Mouse (Mus musculus) spleen, adult 18-20 months (tissue): ENCODE data around the gene Sacs.

Experiments used
- DNase-seq, 2 experiments: peaks; one replicate each; pipeline ENCODE4 v3.0.0; 2022; ENCODE audit warnings: mixed read lengths in 2 of 2

The Sacs gene

DNA sequence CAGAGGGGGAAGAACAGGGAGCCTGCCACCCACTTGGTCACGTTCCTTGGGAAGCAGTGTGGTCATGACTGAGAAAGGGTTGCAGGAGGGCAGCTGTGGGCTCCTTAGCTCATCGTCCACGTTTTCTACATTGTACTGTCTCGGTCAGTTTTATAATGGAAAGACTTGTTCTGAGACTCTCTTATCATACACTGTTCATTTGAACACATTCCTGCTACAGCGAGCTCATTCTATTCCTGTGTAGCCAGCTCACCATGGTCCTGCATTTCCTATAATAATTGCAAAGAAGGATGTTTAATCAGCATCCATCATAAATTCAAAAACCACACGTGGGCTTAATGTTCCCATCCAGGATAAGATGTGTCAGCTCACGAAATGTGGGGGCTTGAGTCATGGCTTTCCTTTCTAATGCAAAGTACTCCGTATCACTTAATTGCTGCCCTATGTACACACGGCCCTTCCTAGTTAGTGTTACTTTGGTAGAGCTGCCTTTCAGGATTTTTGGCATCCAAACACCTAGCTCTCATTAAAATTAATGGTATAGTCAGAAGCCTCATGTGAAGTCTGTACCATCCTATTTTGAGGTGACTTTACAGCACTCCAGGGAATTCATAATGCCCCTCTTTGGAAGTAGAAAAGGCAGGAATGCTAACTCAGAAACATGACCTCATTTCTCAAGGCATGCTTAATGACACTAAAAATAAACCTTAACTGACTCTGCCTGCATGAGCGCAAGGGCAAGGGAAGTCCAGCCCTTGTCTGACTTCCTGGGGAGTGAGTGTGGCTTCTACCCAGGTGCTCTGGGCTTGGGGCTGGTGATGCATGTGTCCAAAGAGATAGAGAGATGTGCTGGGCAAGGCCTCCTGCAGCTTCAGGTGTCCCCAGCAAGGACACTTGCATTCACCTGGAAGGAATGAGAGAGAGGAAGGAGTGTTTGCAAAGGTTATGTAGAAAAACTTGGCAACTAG lies 23.4 kb downstream of the Sacs start:
- no peak for DNase-seq

DNA sequence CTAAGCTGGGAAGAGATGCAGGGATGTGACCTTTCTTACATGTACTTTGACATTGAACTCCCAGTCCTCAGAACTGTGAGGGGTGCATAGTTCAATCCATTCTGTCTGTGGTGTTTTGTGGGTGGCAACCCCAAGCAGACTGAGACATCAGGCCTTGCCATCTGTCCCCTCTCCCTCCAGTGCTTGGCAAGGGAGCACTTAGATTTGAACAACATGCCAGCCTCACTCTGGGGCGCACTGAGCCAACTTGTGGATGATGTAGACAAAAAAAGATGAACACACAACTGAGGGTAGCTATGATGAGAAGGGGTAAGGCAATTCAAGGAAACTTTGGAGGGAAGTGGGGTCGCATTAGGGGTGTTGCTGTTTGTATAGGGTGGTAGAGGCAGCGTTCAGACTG lies 26.2 kb downstream of the Sacs start:
- DNase-seq, result no peak

DNA sequence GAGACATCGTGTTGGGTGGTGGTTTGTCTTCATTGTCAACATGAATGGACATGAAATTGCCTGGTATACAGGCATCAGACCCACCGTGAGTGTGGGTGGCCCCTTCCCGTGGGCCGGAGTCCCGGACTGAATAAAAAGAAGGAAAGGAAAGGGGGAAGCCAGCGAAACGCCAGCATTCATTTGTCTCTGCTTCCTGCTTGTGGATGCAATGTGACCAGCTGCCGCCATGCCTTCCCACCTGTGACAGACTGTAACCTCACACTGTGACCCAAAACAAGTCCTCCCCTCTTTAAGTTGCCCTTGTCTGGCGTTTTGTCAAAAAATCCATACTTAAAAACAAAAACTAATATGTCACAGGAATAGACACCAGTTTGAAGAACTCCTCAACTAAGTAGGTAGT lies 27.7 kb downstream of the Sacs start:
- DNase-seq, result no peak

DNA sequence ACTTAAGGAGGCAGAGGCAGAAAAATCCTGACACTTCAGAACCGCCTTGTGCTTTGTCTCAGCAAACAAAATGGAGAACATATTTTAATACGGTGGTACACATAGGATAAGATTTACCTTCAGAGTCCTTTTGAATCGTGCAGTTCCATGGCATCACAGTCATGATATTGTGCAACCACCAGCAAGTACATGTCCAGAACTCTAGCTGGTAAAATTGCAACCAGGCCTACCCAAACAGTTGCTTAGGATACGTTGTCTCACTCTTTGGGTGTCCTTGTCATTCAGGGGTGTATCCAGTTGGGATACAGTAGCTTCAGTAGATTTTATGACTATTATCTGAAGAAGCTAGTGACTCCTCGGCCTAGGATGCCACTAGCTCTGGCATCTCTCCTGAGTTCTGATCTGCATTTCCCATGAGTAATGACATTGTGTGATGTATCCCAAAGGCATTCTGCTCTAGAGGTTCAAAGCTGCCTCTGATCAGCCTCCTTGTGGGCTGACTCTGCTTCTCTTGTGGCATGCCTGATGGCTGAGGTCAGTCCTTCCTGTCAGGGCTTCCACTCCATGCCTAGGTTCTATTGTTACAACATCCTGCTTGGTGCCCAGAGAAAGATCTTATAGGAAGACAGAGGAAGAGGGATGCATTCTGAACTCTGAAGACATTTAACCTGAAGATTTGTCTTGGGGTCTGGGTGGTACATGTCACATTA lies 33.2 kb downstream of the Sacs start:
- DNase-seq, result no peak

GRCm38 (mm10) chr14:61172548-61173158 lies 34.4 kb downstream of the Sacs start:
- peak; percentile 100 for DNase-seq

GRCm38 (mm10) chr14:61173229-61173628 lies 35.0 kb downstream of the Sacs start:
- DNase-seq, result peak in 1 of 2 experiments; percentile 66

DNA sequence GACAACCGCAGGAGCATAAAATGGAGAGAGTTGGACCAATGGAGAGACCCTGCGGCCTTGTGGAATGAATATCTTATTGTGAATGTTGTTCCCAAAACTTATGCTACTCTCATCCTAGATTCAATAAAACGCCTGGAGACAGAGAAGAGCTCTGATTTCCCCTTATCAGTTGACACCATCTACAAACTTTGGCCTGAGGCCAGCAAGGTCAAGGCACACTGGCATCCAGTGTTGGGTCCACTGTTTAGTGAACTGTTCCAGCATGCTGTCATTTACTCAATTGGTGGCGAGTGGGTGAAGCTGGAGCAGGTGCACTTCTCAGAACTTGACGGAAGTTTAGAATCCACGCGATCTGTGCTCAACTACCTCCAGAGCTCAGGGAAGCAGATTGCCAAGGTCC lies 53.6 kb downstream of the Sacs start:
- no peak for DNase-seq

DNA sequence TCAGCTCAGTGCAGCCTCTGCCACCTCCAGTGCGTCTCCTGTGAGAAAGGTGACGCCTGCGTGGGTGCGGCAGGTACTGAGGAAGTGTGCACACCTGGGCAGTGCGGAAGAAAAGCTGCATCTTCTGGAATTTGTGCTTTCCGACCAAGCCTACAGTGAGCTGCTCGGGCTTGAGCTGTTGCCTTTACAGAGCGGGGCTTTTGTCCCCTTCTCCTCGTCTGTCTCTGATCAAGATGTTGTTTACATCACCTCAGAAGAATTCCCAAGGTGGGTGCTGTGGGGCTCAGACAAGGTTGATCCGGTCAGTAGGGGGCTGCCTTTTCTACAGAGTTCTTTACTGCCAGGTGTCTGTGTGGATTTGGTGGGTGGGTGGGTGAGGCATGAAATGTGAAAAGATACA lies 54.1 kb downstream of the Sacs start:
- no peak for DNase-seq

DNA sequence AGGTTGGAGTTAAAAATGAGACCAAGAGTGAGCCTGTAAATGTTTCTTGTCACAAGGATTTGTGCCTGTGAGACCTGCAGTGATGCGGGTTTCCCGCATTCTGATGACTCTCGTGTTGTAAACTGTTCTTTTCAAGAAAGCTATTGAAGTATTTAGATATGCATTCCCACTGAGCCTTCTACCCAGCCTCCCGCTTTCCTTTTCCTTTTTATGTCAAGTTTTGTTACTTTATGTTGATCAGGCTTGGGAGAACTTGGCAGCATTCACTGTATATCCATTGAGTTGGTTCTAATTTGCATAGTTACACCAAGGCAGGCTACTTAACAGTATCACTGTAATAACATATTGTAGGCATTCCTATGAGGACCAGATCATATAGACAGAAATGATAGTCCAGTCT lies 56.2 kb downstream of the Sacs start:
- DNase-seq, result no peak

GRCm38 (mm10) chr14:61210111-61210510 lies 71.9 kb downstream of the Sacs start:
- no peak for DNase-seq

- DNase-seq, result no peak
These were observed 73.5 kb downstream of the Sacs start for GRCm38 (mm10) chr14:61211754-61212153.

GRCm38 (mm10) chr14:61221166-61221565 lies 82.9 kb downstream of the Sacs start:
- DNase-seq, result no peak

DNA sequence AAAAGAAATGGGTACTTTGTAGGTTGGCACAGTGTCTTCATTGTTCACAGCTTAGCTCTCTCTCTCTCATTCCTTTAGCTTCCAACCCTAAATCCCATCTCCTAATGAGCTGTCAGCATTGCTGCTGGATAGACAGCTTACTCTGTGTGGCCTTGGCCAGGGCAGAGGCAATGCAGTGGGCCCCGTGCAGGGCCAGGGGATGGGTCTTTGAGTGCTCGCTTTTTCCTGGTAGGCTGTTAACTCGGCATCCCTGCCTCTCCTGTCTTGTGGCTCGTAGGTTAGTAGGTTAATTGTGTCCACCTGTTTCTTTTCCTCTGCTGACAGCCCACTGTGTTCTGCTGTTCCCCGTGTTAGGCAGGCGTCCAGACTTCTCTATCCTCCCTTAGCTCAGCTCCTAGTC lies 84.2 kb downstream of the Sacs start:
- DNase-seq, result no peak

DNA sequence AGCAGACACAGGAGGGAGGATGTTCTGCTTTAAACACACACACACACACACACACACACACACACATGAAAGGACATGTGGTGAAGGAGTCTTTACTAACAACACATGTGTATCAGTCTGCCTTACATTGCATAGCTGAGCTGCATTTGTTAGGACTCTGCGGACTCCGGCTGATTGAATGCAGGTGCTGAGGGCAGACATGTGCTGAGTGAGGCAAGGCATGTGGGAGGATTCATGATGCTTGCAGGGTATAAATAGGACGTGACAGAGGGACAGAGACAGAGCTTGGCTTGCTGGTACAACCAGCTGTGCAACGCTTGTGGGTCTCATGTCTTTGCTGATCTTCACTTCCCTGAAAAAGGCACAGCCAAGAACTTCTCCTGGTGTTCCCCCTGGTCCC lies 85.5 kb downstream of the Sacs start:
- DNase-seq, result no peak

- DNase-seq, result no peak
These were observed 86.3 kb downstream of the Sacs start for GRCm38 (mm10) chr14:61224387-61225077.

DNA sequence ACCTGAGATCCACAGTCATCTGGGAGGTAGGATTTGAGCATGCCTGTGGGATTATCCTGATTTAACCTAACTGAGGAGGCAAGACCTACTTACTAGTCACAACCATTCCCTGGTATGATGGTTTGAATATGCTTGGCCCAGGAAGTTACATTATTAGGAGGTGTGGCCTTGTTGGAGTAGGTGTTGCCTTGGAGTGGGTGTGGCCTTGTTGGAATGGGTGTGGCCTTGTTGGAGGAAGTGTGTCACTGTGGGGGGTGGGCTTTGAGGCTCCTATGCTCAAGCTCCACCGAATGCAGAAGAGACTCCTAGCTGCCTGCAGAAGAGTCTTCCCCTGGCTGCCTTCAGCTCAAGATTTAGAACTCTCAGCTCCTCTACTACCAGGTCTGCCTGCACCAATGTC lies 87.9 kb downstream of the Sacs start:
- no peak for DNase-seq

GRCm38 (mm10) chr14:61229763-61230162 lies 91.5 kb downstream of the Sacs start:
- no peak for DNase-seq

GRCm38 (mm10) chr14:61230179-61230578 lies 91.9 kb downstream of the Sacs start:
- DNase-seq, result no peak

DNA sequence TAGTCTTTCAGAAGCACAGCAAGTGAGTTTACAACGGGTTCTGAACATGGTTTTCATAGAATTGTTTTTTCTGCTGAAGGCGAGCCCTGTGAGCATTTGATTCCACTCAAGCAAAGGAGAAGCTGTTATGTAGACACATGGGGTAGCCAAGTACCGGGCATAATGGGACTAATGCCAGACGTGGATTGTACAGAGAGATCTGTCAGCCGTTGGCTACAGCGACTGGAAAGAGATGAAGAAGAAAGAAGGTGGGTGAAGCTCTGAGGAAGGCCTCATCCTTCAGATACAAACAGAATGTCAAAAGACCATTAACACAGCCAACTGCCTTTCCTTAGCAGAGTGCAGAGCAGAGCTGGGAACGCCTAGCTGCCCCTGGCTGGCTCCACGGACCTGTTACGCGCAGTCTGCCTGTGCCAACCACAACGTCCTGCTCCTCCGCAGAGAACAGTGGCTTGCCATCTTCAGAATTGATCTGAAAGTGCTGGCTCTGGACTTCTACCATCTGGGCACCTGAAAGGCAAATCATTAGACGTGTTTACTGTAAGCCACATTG lies 93.8 kb downstream of the Sacs start:
- no peak for DNase-seq

DNA sequence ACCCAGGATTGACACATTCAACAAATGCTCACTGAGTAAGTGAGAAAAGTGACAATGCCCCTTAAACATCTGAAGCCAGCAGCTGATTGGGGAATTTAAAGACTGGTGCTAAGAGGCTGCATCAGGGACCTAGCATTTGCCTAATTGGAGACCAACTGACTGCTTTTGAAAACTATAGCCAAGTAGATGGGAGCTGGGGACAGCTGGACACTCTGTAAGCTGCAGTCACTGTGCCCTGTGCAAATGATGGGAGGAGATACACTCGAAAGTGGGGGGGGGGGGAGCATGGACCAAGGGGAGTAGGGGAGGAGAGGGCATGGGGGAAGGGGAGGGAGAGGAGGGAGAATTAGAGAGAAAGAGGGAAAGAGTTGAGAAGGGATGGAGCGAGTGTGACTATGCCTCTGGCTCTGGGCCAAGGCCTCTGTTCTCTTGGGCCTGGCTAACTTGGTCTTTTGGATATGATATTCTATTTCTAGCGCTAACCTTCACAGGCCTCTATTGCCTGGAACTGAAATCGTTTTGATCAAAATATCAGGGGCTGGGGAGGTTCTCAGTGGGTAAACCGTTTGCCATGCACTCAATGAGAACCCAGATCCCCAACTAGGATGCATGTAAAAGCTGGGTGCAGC lies 97.7 kb downstream of the Sacs start:
- DNase-seq, result no peak

- DNase-seq, result no peak
These were observed 98.9 kb downstream of the Sacs start for GRCm38 (mm10) chr14:61237101-61237654.

- no peak for DNase-seq
These were observed 100.5 kb downstream of the Sacs start for GRCm38 (mm10) chr14:61238751-61239150.
